Mouse (Mus musculus) monocyte, adult 5-6 weeks (primary cell): ENCODE results near the gene Xirp1. TPM values are rescaled to one million over a fixed set of nuclear protein-coding genes. Genes with fewer than 3 reads are reported as not detected.

ENCODE experiments used
- ATAC-seq: fragments of 153-309, 156-312 bp; replicated peaks from 2 replicates; pipeline ENCODE4 v1.8.0; 2017; ENCODE audit warnings: mild to moderate bottlenecking; ENCODE audit not compliant: low TSS enrichment, insufficient number of reproducible peaks, severe bottlenecking, poor library complexity, low FRiP score
- total RNA-seq: library from RNA; stranded (forward); fragments of 200-1000, 200-491, 200-594 nt; gene quantifications from 3 replicates; pipeline ENCODE4 v1.2.3, GENCODE M21; 2017

Gene Xirp1
- total RNA-seq, 1 experiment from 2014 or later: 0.76 TPM

GRCm38 (mm10) chr9:119998776-119999175, 24.6 kb downstream of the Xirp1 start:
- ATAC-seq: no peak

GRCm38 (mm10) chr9:119996080-119996479, 27.3 kb downstream of the Xirp1 start:
- no peak for ATAC-seq

- no peak for ATAC-seq
Observed at GRCm38 (mm10) chr9:119994207-119994606, 29.2 kb downstream of the Xirp1 start.

- no peak for ATAC-seq
Observed at GRCm38 (mm10) chr9:119993092-119993844, 30.1 kb downstream of the Xirp1 start.

- ATAC-seq: no peak
Observed at GRCm38 (mm10) chr9:119991310-119991709, 32.1 kb downstream of the Xirp1 start.

GRCm38 (mm10) chr9:119988304-119988703, 35.1 kb downstream of the Xirp1 start:
- no peak for ATAC-seq

- no peak for ATAC-seq
Observed at GRCm38 (mm10) chr9:119985881-119986574, 37.4 kb downstream of the Xirp1 start.

GRCm38 (mm10) chr9:119984536-119985011, 38.8 kb downstream of the Xirp1 start, which contains the start of gene Csrnp1:
Csrnp1 (minus strand) TSS chr9:119984658.
- no peak for ATAC-seq

GRCm38 (mm10) chr9:119983585-119984535, 39.5 kb downstream of the Xirp1 start:
- ATAC-seq: peak; percentile 23; the same call in 1 of the 2 replicates

GRCm38 (mm10) chr9:119982956-119983551, 40.3 kb downstream of the Xirp1 start:
- ATAC-seq: peak; percentile 7; the same call in 1 of the 2 replicates

GRCm38 (mm10) chr9:119982241-119982811, 41.1 kb downstream of the Xirp1 start:
- ATAC-seq: peak; percentile 38

- 0 out of 2 replicates have a peak, but pooled peaks have one; percentile 16 for ATAC-seq
Observed at GRCm38 (mm10) chr9:119981183-119982179, 41.9 kb downstream of the Xirp1 start.

GRCm38 (mm10) chr9:119980770-119981182, 42.6 kb downstream of the Xirp1 start:
- ATAC-seq: no peak

- no peak for ATAC-seq
Observed at GRCm38 (mm10) chr9:119979749-119980148, 43.6 kb downstream of the Xirp1 start.

GRCm38 (mm10) chr9:119978811-119979441, 44.5 kb downstream of the Xirp1 start:
- no peak for ATAC-seq

GRCm38 (mm10) chr9:119978151-119978810, 45.1 kb downstream of the Xirp1 start:
- ATAC-seq: no peak
